Mouse (Mus musculus): ENCODE data around the gene Yme1l1.

GRCm38 (mm10) chr2:23156608-23157081 is 476 bp downstream of the Yme1l1 start:
- TF ChIP-seq GATA1 (IDR thresholded peaks at IDR 0.05; ENCODE audit: borderline replicate concordance, low read length) = no peak
- no peak for TF ChIP-seq FLI1 (IDR thresholded peaks at IDR 0.05; ENCODE audit: low read length)
